Mouse (Mus musculus): ENCODE measurements at regions not wholly inside any gene's neighbourhood (a gene's known extent, or its start where the extent isn't known, plus 50 kb on each side); places are given as distances from the start of the nearest gene placed in this dataset.

- TF ChIP-seq CTCF (IDR thresholded peaks at IDR 0.05; ENCODE audit: low read depth) (no peak), EP300 (IDR thresholded peaks at IDR 0.05; ENCODE audit: low read depth) (no peak)
These were observed 1596.6 kb downstream of the Kcnt2 start for GRCm38 (mm10) chr1:141842547-141842946.
